Mouse (Mus musculus): ENCODE measurements around the gene Btg2.

Btg2 gene

DNA sequence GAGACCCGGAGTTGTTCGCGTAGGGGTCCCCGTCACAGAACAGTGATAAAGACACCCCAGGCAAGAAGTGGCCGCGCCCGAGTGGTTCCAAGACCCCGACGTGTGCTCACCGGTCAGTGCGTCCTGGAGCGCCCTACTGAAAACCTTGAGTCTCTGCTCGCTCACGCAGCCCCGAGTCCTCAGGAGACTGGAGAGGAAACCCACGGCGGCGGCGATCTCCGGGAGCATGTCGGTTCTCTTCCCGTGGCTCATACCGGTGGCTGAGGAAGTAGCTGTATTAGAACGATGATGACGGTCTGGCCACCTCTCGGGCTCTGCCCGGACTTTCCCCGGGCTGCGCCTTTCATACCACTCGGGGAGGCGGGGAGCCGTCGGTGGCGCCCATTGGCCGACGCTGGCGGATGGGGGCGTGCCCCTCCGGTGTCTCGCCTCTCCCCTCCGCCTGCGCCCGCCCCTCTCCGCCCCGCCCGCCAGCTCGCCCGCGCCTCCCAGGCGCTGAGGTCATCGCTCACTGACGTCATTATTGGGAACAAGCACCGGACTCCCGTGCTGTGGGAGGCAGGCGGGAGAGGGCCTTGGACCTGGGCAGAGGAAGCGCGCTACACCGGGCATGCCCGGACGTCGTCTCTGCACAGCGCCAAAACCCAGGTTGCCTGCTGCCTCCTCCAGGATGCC lies at the start of gene Btg2:
Btg2 (minus strand) TSS at position 319 of the 675 bp plus-strand sequence.
- DNase-seq: peak; percentile 98 to 99

DNA sequence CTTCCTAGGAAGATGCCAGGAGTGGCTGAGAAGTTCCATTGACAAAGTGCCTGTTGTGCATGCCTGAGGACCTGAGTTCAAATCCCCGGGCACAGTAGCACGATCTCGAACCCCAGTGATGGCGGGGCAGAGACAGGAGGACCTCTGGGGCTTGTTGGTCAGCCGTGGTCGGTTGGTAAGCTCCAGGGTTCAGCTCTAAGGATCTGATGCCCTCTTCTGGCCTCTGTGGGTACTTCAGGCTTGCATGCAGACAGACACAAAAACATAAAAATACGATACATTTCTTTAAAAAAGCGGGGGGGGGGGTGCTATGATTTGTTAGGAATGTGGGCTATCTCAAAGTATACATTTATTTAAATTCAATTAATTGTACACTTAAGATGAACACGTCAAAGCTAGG lies 43.3 kb upstream of the Btg2 start:
- DNase-seq: no peak

DNA sequence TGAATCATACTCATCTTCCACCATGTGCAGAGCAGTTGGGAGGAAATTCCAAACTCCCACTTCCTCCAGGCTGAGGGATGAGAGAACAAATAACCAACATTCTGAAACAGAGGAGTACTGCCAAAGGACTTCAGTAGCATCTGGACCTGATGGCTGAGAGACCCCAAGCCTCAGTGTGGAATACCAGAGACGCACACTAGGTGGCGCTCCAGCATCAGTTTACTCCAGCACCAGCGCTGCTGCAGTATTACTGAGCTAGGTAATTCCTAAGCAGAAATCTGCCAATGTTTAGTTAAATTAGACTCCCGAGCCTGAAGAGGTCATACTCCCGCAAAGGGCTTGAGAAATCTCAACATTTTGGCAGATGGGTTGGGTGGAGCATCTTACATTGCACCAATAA lies 41.3 kb upstream of the Btg2 start:
- peak; percentile 68 to 78 for DNase-seq

DNA sequence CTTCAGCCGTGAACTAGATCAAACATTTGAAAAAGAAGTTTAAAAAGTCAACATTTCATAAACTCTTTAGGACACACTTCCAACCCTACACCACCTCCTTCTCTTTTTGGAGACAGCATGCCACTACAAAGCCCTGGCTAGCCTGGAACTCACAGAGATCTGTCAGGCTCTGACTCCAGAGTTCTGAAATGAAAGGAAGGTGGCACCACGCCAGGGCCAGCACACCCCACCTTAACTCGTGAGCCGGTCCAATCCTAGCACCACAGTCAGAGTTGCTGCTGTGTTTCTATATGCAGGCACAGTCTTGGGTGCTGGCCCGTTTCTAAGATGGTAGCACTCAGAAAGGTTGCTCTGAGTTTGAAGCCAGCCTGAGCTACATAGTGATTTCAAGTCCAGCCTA lies 38.2 kb upstream of the Btg2 start:
- DNase-seq: no peak

GRCm38 (mm10) chr1:134115424-134115823 lies 36.5 kb upstream of the Btg2 start:
- no peak for DNase-seq

DNA sequence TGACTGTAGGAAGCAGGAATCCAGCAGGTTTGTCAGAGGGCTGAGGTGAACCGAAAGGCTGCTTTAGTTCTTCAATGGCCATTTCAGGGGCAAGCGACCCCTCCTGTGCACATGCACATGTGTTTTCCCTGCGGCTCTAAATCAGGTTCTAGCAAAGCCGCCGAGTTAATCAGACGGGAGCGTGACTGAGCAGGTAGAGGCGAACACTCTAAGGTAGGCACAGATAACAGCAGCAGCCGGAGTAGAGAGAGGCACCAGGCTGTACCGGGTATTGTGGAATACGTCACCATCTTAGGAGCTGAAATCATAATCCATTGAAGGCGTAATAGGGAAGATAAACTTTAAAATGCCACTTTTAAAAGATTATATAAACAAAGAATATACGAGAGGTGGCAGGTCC lies 35.8 kb upstream of the Btg2 start:
- DNase-seq: no peak

- DNase-seq: no peak
These were observed 35.1 kb upstream of the Btg2 start for GRCm38 (mm10) chr1:134114018-134114417.

- DNase-seq: no peak
These were observed 34.6 kb upstream of the Btg2 start for GRCm38 (mm10) chr1:134113560-134113959.

DNA sequence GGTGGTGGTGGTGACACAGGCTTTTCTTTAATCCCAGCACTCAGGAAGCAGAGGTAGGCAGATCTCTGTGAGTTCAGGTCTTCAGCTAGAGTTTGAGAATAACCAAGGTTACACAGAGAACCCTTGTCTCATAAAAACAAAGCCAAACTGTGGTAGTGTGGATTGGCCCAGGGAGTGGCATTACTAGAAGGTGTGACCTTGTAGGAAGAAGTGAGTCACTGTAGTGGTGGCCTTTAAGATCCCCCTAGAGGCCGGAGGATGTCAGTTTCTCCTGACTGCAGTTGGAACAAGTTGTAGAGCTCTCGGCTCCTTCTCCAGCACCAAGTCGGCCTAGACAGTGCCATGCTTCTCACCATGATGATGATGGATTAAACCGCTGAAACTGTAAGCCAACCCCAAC lies 32.1 kb upstream of the Btg2 start, which contains the start of gene Chit1:
Chit1 (plus strand) TSS at position 264 of the 400 bp plus-strand sequence.
- no peak for DNase-seq

DNA sequence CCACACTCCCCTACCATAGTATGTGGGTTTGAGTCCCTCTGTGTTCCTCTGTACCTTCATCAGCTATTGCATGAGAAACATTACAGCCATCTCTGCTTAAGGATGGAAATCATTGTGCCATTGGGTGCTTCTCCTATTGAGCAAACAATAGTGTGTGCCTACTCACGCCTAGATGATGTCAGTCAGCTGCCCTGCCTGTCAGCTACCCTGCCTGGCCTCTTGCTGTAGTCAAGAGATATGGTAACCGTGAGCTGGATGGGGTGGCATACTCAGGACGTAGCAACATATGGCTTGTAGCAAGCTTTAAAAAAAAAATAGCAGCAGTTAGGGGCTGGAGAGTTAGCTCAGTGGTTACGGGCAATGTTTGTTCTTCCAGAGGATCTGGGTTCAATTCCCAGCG lies 31.5 kb upstream of the Btg2 start:
- DNase-seq: no peak

DNA sequence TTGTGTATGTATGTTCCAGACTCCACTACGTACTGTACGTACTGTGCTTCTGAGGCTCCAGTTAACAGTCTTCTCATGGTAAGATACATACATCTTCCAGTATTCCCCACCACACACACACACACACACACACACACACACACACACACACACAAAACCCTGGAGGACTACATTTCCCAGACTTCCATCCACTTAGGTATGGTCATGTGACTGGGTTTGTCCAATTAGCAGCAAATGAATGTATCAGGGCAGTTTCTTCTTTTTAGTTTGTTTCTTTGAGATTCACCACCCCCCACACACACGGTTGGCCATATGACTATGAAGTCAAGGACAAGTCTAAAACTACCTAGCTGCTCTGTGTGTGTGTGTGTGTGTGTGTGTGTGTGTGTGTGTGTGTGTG lies 31.1 kb upstream of the Btg2 start:
- no peak for DNase-seq

GRCm38 (mm10) chr1:134107777-134108176 lies 28.9 kb upstream of the Btg2 start:
- DNase-seq: no peak

- peak; percentile 78 to 86 for DNase-seq
These were observed 27.8 kb upstream of the Btg2 start for GRCm38 (mm10) chr1:134106719-134107118.

DNA sequence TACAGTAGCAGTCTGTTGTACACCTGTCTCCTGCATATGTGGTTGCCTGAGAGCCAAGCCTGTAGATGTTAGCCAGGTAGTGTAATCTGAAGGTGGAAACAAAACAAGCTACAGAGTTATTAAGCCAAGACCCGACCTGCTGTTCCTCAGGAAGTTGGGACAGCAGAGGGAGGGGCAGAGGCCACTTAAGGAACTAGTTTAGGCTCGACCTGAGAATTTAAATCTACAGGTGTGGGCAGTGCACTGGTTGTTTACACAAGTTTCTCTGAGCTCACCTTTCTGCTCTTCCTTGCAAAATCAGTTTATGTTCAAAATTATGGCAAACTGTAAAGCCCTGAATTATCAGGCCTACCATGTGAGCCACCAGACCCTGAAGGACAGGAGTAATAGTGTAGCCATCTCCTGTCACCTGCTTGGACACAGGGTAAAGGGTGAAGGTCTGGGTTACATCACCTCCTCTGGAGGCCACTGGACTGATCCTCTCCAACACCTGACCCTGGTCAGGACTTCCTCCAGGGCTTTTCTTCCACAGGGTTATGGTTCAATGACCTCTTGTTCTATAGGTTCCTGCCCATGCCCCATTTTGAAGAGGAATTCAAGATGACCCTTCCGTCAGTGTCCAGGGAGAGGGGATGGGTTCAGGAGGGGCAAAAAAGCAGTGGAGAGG lies 27.0 kb upstream of the Btg2 start:
- peak; percentile 49 to 69 for DNase-seq

DNA sequence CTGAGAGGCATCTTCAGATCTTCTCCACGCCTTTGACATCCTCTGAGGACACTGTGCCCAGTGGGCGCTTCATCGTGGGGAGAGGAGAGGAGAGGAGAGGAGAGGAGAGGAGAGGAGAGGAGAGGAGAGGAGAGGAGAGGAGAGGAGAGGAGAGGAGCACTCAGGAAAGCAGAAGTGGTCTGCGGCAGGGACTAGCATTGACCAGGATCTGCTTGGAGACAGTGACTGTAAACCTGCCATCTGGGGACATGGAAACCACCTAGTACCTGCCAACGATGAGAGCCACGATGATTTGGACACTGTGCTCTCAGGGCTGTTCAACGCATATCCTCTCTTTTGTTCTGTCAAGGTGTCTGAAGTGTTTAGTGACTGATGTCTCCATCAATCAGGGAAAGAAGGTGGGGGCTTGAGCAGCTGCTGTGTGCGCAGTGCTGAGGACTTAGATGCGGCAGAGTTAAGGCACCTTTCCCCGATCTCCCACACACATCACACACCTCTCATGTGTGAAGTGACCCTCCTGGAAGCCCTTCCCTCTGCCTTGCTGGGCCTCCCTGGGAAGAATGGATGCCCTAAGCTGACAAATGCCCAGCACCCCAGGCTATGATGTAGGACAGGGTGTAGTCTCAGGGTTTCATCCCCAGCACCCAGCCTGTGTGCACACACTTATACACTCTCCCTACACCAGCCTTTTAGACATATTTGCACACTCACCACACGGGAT lies 26.3 kb upstream of the Btg2 start:
- no peak for DNase-seq

GRCm38 (mm10) chr1:134103861-134104260 lies 24.9 kb upstream of the Btg2 start:
- DNase-seq: no peak

GRCm38 (mm10) chr1:134101593-134101992 lies 22.7 kb upstream of the Btg2 start:
- DNase-seq: no peak

- no peak for DNase-seq
These were observed 22.0 kb upstream of the Btg2 start for GRCm38 (mm10) chr1:134100928-134101327.

DNA sequence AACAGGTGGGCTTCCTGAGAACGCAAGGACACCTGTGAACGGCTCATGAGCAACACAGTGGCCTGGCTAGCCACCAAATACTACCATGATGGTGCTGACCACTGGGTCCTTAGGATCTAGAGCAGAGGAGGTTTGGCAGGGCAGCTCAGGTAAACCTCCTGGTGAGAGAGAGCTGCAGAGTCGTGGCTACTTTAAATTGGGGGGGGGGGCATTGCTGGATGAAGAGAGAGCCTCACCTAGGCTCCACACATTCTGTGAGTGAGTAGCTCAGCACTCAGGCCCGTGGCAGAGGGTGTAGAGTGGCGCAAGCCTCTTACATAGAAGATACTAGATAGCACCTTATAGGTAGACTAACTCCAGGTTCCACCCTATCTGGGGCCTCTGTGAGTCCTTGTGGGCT lies 21.5 kb upstream of the Btg2 start:
- DNase-seq: no peak

DNA sequence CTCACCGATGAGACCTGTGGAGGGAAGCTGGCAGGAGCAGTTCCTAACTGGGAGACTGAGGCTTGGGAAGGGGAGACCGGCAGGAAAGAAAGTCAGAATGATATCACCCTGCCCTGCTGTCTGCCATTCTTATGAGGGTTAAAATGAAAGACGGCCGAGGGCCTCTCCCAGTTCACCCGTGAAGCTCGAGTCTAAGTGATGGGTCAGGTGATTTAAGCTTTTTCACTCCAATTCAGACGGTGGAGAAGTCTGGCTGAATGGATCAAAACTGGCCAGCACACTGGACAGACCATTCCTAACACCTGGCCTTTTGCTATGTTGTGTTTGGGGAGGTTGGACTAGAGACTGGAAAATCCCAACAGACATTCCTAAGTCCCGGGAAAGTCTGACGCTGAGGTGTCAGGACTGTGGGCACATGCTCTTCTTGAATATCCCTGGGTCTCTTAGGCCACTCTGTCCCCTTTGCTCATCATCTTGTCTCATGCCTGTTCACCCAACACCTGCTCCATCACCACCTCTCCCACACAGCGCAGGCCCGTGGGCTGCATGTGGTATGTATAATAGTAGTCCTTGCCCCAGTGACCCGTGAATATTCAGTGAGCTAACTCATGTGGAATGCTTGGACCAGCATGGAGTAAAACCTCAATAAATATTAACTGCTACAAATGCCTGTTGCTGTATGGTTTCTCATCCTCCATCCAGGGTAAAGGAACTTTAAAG lies 20.8 kb upstream of the Btg2 start:
- DNase-seq: no peak

- peak; percentile 94 to 96 for DNase-seq
These were observed 20.0 kb upstream of the Btg2 start for GRCm38 (mm10) chr1:134098726-134099515.

- DNase-seq: peak; percentile 87 to 91
These were observed 19.2 kb upstream of the Btg2 start for GRCm38 (mm10) chr1:134097956-134098725.

Data from lung, adult 18-20 months (tissue).